Mouse (Mus musculus) CH12.LX (cell line): ENCODE data around the gene Chrm1. TPM values are rescaled to one million over a fixed set of nuclear protein-coding genes. Genes with fewer than 3 reads are reported as not detected.
A peak's percentile ranks its signal among the peaks of the same experiment; 100 is the strongest.

Experiments used
- DNase-seq: peaks from one replicate; pipeline ENCODE4 v3.0.0-alpha.2; 2013; ENCODE audit errors: extremely low read depth
- H3K27ac ChIP-seq: 2 replicates; pipeline ENCODE4 v1.5.1; 2012; ENCODE audit warnings: low read depth, mild to moderate bottlenecking, control low read depth, moderate library complexity; ENCODE audit not compliant: insufficient read depth
- H3K27me3 ChIP-seq: replicated peaks from 2 replicates; pipeline ENCODE3; 2012; ENCODE audit warnings: inconsistent platforms
- H3K36me3 ChIP-seq, 2 experiments: replicated peaks in 1 of 2; 2 replicates each; pipeline versions ENCODE3 to v1.6.1; 2012; ENCODE audit warnings: inconsistent platforms in 1 of 2, low read length in 1 of 2, mild to moderate bottlenecking in 1 of 2, mixed read lengths in 1 of 2, moderate library complexity in 1 of 2; ENCODE audit not compliant: control insufficient read depth in 1 of 2, insufficient read depth in 1 of 2
- H3K4me1 ChIP-seq, 2 experiments: 2 replicates each; pipeline ENCODE4 v1.6.1; 2012; ENCODE audit warnings: inconsistent platforms in 1 of 2, moderate library complexity in 1 of 2; ENCODE audit not compliant: insufficient read depth in 2 of 2, control insufficient read depth in 1 of 2
- H3K4me2 ChIP-seq: 2 replicates; pipeline ENCODE4 v1.6.1; 2012; ENCODE audit warnings: low read depth, mild to moderate bottlenecking, control low read depth; ENCODE audit not compliant: poor library complexity, insufficient read depth, severe bottlenecking
- H3K4me3 ChIP-seq, 3 experiments: fragments of 150-350 bp in 1 of 3; sonication (generic) in 1 of 3; replicated peaks in 1 of 3; 2 replicates each; pipeline versions ENCODE3 to v1.5.1; 2011 to 2012; ENCODE audit warnings: low read depth in 2 of 3, low read length in 2 of 3, mild to moderate bottlenecking in 2 of 3, moderate library complexity in 2 of 3, control low read depth in 1 of 3, improper control_type of control experiment in 1 of 3, inconsistent platforms in 1 of 3, mixed read lengths in 1 of 3; ENCODE audit not compliant: poor library complexity in 1 of 3
- H3K79me2 ChIP-seq: replicated peaks from 2 replicates; pipeline ENCODE4 v1.6.1; 2012; ENCODE audit warnings: mild to moderate bottlenecking, moderate library complexity; ENCODE audit not compliant: control insufficient read depth, poor library complexity, insufficient read depth, severe bottlenecking; ENCODE audit errors: extremely low read depth
- H3K9ac ChIP-seq: 2 replicates; pipeline ENCODE4 v1.6.1; 2012; ENCODE audit warnings: low read depth, mild to moderate bottlenecking, control low read depth, moderate library complexity; ENCODE audit not compliant: insufficient read depth
- H3K9me3 ChIP-seq: replicated peaks from 2 replicates; pipeline ENCODE3; 2012; ENCODE audit warnings: low read length, inconsistent platforms, mixed read lengths
- CHD2 ChIP-seq: IDR thresholded peaks from 2 replicates; pipeline ENCODE4 v1.6.1; 2011; ENCODE audit warnings: low read length, improper control_type of control experiment
- CTCF ChIP-seq, 2 experiments: IDR thresholded peaks in 1 of 2; conservative IDR thresholded peaks in 1 of 2; 2 replicates each; pipeline ENCODE4 v1.5.1; 2011 to 2012; ENCODE audit warnings: low read depth in 2 of 2, low read length in 2 of 2, improper control_type of control experiment in 1 of 2, inconsistent platforms in 1 of 2, mild to moderate bottlenecking in 1 of 2, moderate library complexity in 1 of 2
- ELF1 ChIP-seq: IDR thresholded peaks from 2 replicates; pipeline ENCODE4 v1.6.1; 2014; ENCODE audit warnings: low read depth, mild to moderate bottlenecking, inconsistent platforms, low read length, improper control_type of control experiment
- JUN ChIP-seq: IDR thresholded peaks from 2 replicates; pipeline ENCODE4 v1.6.1; 2011; ENCODE audit warnings: low read depth, mild to moderate bottlenecking, low read length, improper control_type of control experiment, moderate library complexity; ENCODE audit not compliant: insufficient read depth
- NELFE ChIP-seq: IDR thresholded peaks from 2 replicates; pipeline ENCODE4 v1.6.1; 2011; ENCODE audit warnings: low read depth, low read length, improper control_type of control experiment
- NRF1 ChIP-seq: IDR thresholded peaks from 2 replicates; pipeline ENCODE4 v1.6.1; 2014; ENCODE audit warnings: low read depth, mild to moderate bottlenecking, inconsistent platforms, low read length, improper control_type of control experiment, moderate library complexity
- RCOR1 ChIP-seq: conservative IDR thresholded peaks from 2 replicates; pipeline ENCODE4 v1.6.1; 2012; ENCODE audit warnings: low read depth, mild to moderate bottlenecking, inconsistent platforms, low read length, improper control_type of control experiment
- SMC3 ChIP-seq: IDR thresholded peaks from 2 replicates; pipeline ENCODE4 v1.6.1; 2011; ENCODE audit warnings: low read depth, low read length, improper control_type of control experiment
- UBTF ChIP-seq: IDR thresholded peaks from 2 replicates; pipeline ENCODE4 v1.6.1; 2012; ENCODE audit warnings: low read depth, mild to moderate bottlenecking, inconsistent platforms, low read length, improper control_type of control experiment, moderate library complexity
- USF1 ChIP-seq: IDR thresholded peaks from 2 replicates; pipeline ENCODE4 v1.6.1; 2014; ENCODE audit warnings: low read depth, mild to moderate bottlenecking, inconsistent platforms, low read length, improper control_type of control experiment
- ZMIZ1 ChIP-seq: IDR thresholded peaks from 2 replicates; pipeline ENCODE4 v1.6.1; 2012; ENCODE audit warnings: low read depth, mild to moderate bottlenecking, inconsistent platforms, low read length, improper control_type of control experiment
- dilution Hi-C: fragments of 300-500 bp; cut with MboI; formaldehyde crosslinking; loops from 2 replicates; pipeline ENCODE4 v1.14.3; 2020; ENCODE audit warnings: low sequenced_read_pairs; ENCODE audit not compliant: extremely low pct_unique_long_range_greater_than_20kb, extremely low pct_ligation_motif_present
- in situ Hi-C: fragments of 300-500 bp; cut with MboI; formaldehyde crosslinking; loops from 3 replicates; pipeline ENCODE4 v1.14.3; 2019; ENCODE audit warnings: low sequenced_read_pairs, low pct_ligation_motif_present, low pct_unique_long_range_greater_than_20kb, mixed read lengths
- polyA plus RNA-seq: library from polyadenylated mRNA; unstranded; fragments of >175 nt; gene quantifications from 2 replicates; pipeline ENCODE4 v1.2.1, GENCODE M21; 2012; ENCODE audit warnings: low read depth; ENCODE audit not compliant: insufficient read length
- total RNA-seq, 2 experiments: library from RNA; depleted of rRNA; stranded (reverse); fragments of 300-350 nt in 1 of 2; fragments of >200 nt in 1 of 2; gene quantifications; 2 replicates each; pipeline ENCODE4 v1.2.3; 2012 to 2014

Chrm1 gene
- total and polyA plus RNA-seq, 3 experiments = not detected

- H3K27ac ChIP-seq = no peak overlapping the region
- TF ChIP-seq CTCF (conservative IDR thresholded peaks at IDR 0.05 in 1 of 2, IDR thresholded peaks at IDR 0.05 in 1 of 2; ENCODE audit: low read depth in 2 of 2, low read length in 2 of 2) (no peak), UBTF (no peak), NRF1 (no peak), USF1 (no peak), NELFE (no peak), RCOR1 (no peak), ELF1 (no peak), CHD2 (no peak), SMC3 (no peak), JUN (no peak)
- peaks cover 0 to 5% of the 10 kb centered on the region in 2 experiments; a peak in 2 of 4 replicates for H3K4me1 ChIP-seq
- no peak overlapping the region for H3K4me3 ChIP-seq
- H3K9ac ChIP-seq = no peak overlapping the region
- no peaks in the 10 kb centered on the region for H3K79me2 ChIP-seq
- DNase-seq = no peak
- H3K36me3 ChIP-seq = no peaks in the 10 kb centered on the region
- H3K4me2 ChIP-seq = no peak overlapping the region
- dilution Hi-C loops (loop anchor here (25.0 kb wide), 1 partner anchor 92 kb away; the partner anchor contains the start of gene Slc22a8), in situ Hi-C loops (loop anchor here (10.0 kb wide), 1 partner anchor 84 kb away; the partner anchor contains the start of gene Slc22a8)
- no peaks in the 10 kb centered on the region for H3K9me3 ChIP-seq
- no peaks in the 10 kb centered on the region for H3K27me3 ChIP-seq
Measured at GRCm38 (mm10) chr19:8679031-8679779, 15.6 kb downstream of the Chrm1 start.

- Histone ChIP-seq H3K9me3 (no peaks in the 10 kb centered on the region), H3K4me3 (no peak overlapping the region), H3K9ac (no peak overlapping the region), H3K4me1 (peaks cover 0 to 5% of the 10 kb centered on the region in 2 experiments; a peak in 2 of 4 replicates), H3K36me3 (no peaks in the 10 kb centered on the region), H3K4me2 (no peak overlapping the region), H3K27me3 (no peaks in the 10 kb centered on the region), H3K27ac (no peak overlapping the region), H3K79me2 (no peaks in the 10 kb centered on the region)
- TF ChIP-seq ZMIZ1 = no peak
- peak in 1 of 2 experiments; percentile 35; a peak in 2 of 4 replicates for TF ChIP-seq CTCF (conservative IDR thresholded peaks at IDR 0.05 in 1 of 2, IDR thresholded peaks at IDR 0.05 in 1 of 2; ENCODE audit: low read depth in 2 of 2, low read length in 2 of 2)
- in situ Hi-C loops (no loop called here), dilution Hi-C loops (loop anchor here (25.0 kb wide), 1 partner anchor 94 kb away; the partner anchor contains the start of gene Slc22a8)
- no peak for DNase-seq
Measured at GRCm38 (mm10) chr19:8681633-8682362, 18.2 kb downstream of the Chrm1 start.
